Mouse (Mus musculus) forebrain, postnatal 0 days (tissue): ENCODE measurements around the gene Rnf24. TPM values are rescaled to one million over a fixed set of nuclear protein-coding genes. Genes with fewer than 3 reads are reported as not detected.
"Not testable (repeated sequence)": the region's sequence is repeated elsewhere in the genome, so short reads cannot be mapped to it uniquely, and the experiment has no call there.

ENCODE experiments used
- ATAC-seq: fragments of 200-750 bp; cut with Nextera tagmentation; 2 replicates; pipeline ENCODE4 v1.8.0; 2017; ENCODE audit warnings: mild to moderate bottlenecking, moderate library complexity
- DNase-seq: peaks from one replicate; pipeline ENCODE4 v3.0.0-alpha.2; 2015
- H3K27ac ChIP-seq: fragments of 300-500 bp; sonication (generic); 2 replicates; pipeline ENCODE4 v1.5.1; 2014; ENCODE audit warnings: low read depth, mild to moderate bottlenecking, antibody characterized with exemption, low read length, moderate library complexity, mixed read lengths
- H3K27me3 ChIP-seq: fragments of 300-500 bp; sonication (generic); 2 replicates; pipeline ENCODE4 v1.6.1; 2014; ENCODE audit warnings: mild to moderate bottlenecking, low read length, mixed read lengths; ENCODE audit not compliant: insufficient read depth
- H3K36me3 ChIP-seq: fragments of 300-500 bp; sonication (generic); 2 replicates; pipeline ENCODE4 v1.6.1; 2014; ENCODE audit warnings: mild to moderate bottlenecking, moderate library complexity; ENCODE audit not compliant: insufficient read depth
- H3K4me1 ChIP-seq: fragments of 300-500 bp; sonication (generic); 2 replicates; pipeline ENCODE4 v1.6.1; 2014; ENCODE audit warnings: antibody characterized with exemption; ENCODE audit not compliant: insufficient read depth
- H3K4me2 ChIP-seq: fragments of 300-500 bp; sonication (generic); 2 replicates; pipeline ENCODE4 v1.6.1; 2014; ENCODE audit warnings: low read depth, mild to moderate bottlenecking, moderate library complexity
- H3K4me3 ChIP-seq: fragments of 300-500 bp; sonication (generic); 2 replicates; pipeline ENCODE4 v1.5.1; 2014; ENCODE audit warnings: low read depth, low read length, mixed read lengths
- H3K9ac ChIP-seq: fragments of 300-500 bp; sonication (generic); 2 replicates; pipeline ENCODE4 v1.6.1; 2014; ENCODE audit warnings: mild to moderate bottlenecking
- H3K9me3 ChIP-seq: fragments of 300-500 bp; sonication (generic); 2 replicates; pipeline ENCODE4 v1.6.1; 2016; ENCODE audit warnings: low read length
- CTCF ChIP-seq: sonication (generic); IDR thresholded peaks from 2 replicates; pipeline ENCODE4 v1.5.1; 2016; ENCODE audit warnings: antibody characterized with exemption, control low read depth, low read depth
- WGBS: fragments of 180-500 bp; shearing (Covaris S2); extraction: QIAGEN DNeasy Blood & Tissue Kit; methylation state at CpG from one replicate; pipeline ENCODE4 v1.1.7; 2014; 5-methylcytosine and 5-hydroxymethylcytosine counted together
- polyA plus RNA-seq: library from polyadenylated mRNA; unstranded; fragments of >200 nt; fragmentation: Nextera tagmentation; extraction: Ambion mirVana; gene quantifications from 2 replicates; pipeline ENCODE4 v1.2.1, GENCODE M21; 2015
- total RNA-seq: library from RNA; depleted of rRNA; stranded (reverse); fragments of >200 nt; gene quantifications from 2 replicates; pipeline ENCODE4 v1.2.3, GENCODE M21; 2014

Rnf24 gene
- total and polyA plus RNA-seq, 2 experiments from 2014 or later, result 11.8 to 24.4 TPM

- no peaks in the 10 kb centered on the region for H3K27me3 ChIP-seq
- H3K27ac ChIP-seq, result no peak overlapping the region
- no peaks in the 10 kb centered on the region for H3K36me3 ChIP-seq
- ATAC-seq (no peak), DNase-seq (no peak)
- H3K4me1 ChIP-seq, result no peaks in the 10 kb centered on the region
- H3K4me2 ChIP-seq, result no peak overlapping the region
- no peaks in the 10 kb centered on the region for H3K9me3 ChIP-seq
- TF ChIP-seq CTCF, result no peak
- no peak overlapping the region for H3K9ac ChIP-seq
- no peak overlapping the region for H3K4me3 ChIP-seq
- 60% methylated on average over 6 of the region's 6 CpGs for WGBS
Observed at GRCm38 (mm10) chr2:131319401-131319800, 33.3 kb downstream of the Rnf24 start.

GRCm38 (mm10) chr2:131316167-131316566 lies 36.5 kb downstream of the Rnf24 start:
- DNase-seq, result no peak
- WGBS, result 77% methylated on average over 2 of the region's 2 CpGs
- 0 out of 2 replicates have a peak, but pooled peaks cover 4% of the 10 kb centered on the region for H3K36me3 ChIP-seq
- no peak for TF ChIP-seq CTCF
- H3K4me1 ChIP-seq, result no peaks in the 10 kb centered on the region
- no peak for ATAC-seq
- H3K27me3 ChIP-seq, result no peaks in the 10 kb centered on the region
- no peak overlapping the region for H3K27ac ChIP-seq
- H3K9me3 ChIP-seq, result no peaks in the 10 kb centered on the region
- H3K4me3 ChIP-seq, result no peak overlapping the region
- H3K9ac ChIP-seq, result no peak overlapping the region
- no peak overlapping the region for H3K4me2 ChIP-seq

GRCm38 (mm10) chr2:131309296-131309695 lies 43.4 kb downstream of the Rnf24 start:
- DNase-seq (no peak), ATAC-seq (no peak)
- Histone ChIP-seq H3K9me3 (no peaks in the 10 kb centered on the region), H3K4me3 (no peak overlapping the region), H3K27ac (no peak overlapping the region), H3K27me3 (no peaks in the 10 kb centered on the region), H3K4me2 (no peak overlapping the region), H3K9ac (no peak overlapping the region), H3K4me1 (no peaks in the 10 kb centered on the region), H3K36me3 (peaks cover 9% of the 10 kb centered on the region)
- WGBS, result 71% methylated on average over 6 of the region's 6 CpGs
- no peak for TF ChIP-seq CTCF

GRCm38 (mm10) chr2:131307822-131308221 lies 44.9 kb downstream of the Rnf24 start:
- Histone ChIP-seq H3K36me3 (peaks cover 23% of the 10 kb centered on the region), H3K9ac (no peak overlapping the region), H3K4me2 (no peak overlapping the region), H3K4me1 (no peaks in the 10 kb centered on the region), H3K4me3 (no peak overlapping the region), H3K27ac (no peak overlapping the region), H3K9me3 (no peaks in the 10 kb centered on the region), H3K27me3 (no peaks in the 10 kb centered on the region)
- ATAC-seq (no peak), DNase-seq (no peak)
- 77% methylated on average over 2 of the region's 2 CpGs for WGBS
- no peak for TF ChIP-seq CTCF

GRCm38 (mm10) chr2:131307391-131307790 lies 45.3 kb downstream of the Rnf24 start:
- Histone ChIP-seq H3K27me3 (no peaks in the 10 kb centered on the region), H3K9me3 (no peaks in the 10 kb centered on the region), H3K4me1 (no peaks in the 10 kb centered on the region), H3K36me3 (peaks cover 24% of the 10 kb centered on the region), H3K27ac (no peak overlapping the region), H3K4me2 (no peak overlapping the region), H3K4me3 (no peak overlapping the region), H3K9ac (no peak overlapping the region)
- TF ChIP-seq CTCF, result no peak
- DNase-seq (no peak), ATAC-seq (no peak)
- WGBS, result 87% methylated on average over 5 of the region's 5 CpGs

GRCm38 (mm10) chr2:131305226-131305625 lies 47.5 kb downstream of the Rnf24 start:
- DNase-seq, H3K9ac ChIP-seq, ATAC-seq, H3K9me3 ChIP-seq, H3K27ac ChIP-seq, H3K4me1 ChIP-seq, H3K4me3 ChIP-seq, H3K27me3 ChIP-seq, H3K4me2 ChIP-seq: not testable (repeated sequence)
- H3K36me3 ChIP-seq, result peaks cover 32% of the 10 kb centered on the region
- WGBS, result 60% methylated on average over 1 of the region's 1 CpGs

GRCm38 (mm10) chr2:131304497-131304896 lies 48.2 kb downstream of the Rnf24 start:
- no peak overlapping the region for H3K27ac ChIP-seq
- DNase-seq (no peak), ATAC-seq (no peak)
- no peaks in the 10 kb centered on the region for H3K9me3 ChIP-seq
- H3K4me3 ChIP-seq, result no peak overlapping the region
- peaks cover 34% of the 10 kb centered on the region for H3K36me3 ChIP-seq
- no peak overlapping the region for H3K9ac ChIP-seq
- 88% methylated on average over 9 of the region's 9 CpGs for WGBS
- H3K27me3 ChIP-seq, result no peaks in the 10 kb centered on the region
- TF ChIP-seq CTCF, result no peak
- H3K4me2 ChIP-seq, result no peak overlapping the region
- no peaks in the 10 kb centered on the region for H3K4me1 ChIP-seq

- Histone ChIP-seq H3K4me1 (no peaks in the 10 kb centered on the region), H3K9ac (no peak overlapping the region), H3K9me3 (no peaks in the 10 kb centered on the region), H3K36me3 (peaks cover 52% of the 10 kb centered on the region), H3K27me3 (no peaks in the 10 kb centered on the region), H3K27ac (no peak overlapping the region), H3K4me2 (no peak overlapping the region), H3K4me3 (no peak overlapping the region)
- ATAC-seq, result no peak
- TF ChIP-seq CTCF, result no peak
- no peak for DNase-seq
Observed at GRCm38 (mm10) chr2:131301635-131302034, 51.1 kb downstream of the Rnf24 start.
